Mouse (Mus musculus) midbrain, embryonic 12.5 days (tissue): ENCODE measurements around the gene Gm4858. TPM values are rescaled to one million over a fixed set of nuclear protein-coding genes. Genes with fewer than 3 reads are reported as not detected.
"Not testable (repeated sequence)": the region's sequence is repeated elsewhere in the genome, so short reads cannot be mapped to it uniquely, and the experiment has no call there.

Experiments used
- ATAC-seq: fragments of 200-750 bp; cut with Nextera tagmentation; 2 replicates; pipeline ENCODE4 v1.8.0; 2017; ENCODE audit warnings: low read depth, moderate TSS enrichment, moderate library complexity; ENCODE audit not compliant: low FRiP score
- H3K27ac ChIP-seq: fragments of 300-500 bp; sonication (generic); replicated peaks from 2 replicates; pipeline ENCODE4 v1.5.1; 2016; ENCODE audit warnings: mild to moderate bottlenecking
- H3K27me3 ChIP-seq: fragments of 300-500 bp; sonication (generic); 2 replicates; pipeline ENCODE4 v1.6.1; 2016; ENCODE audit warnings: mild to moderate bottlenecking
- H3K36me3 ChIP-seq: fragments of 300-500 bp; sonication (generic); 2 replicates; pipeline ENCODE4 v1.6.1; 2016
- H3K4me1 ChIP-seq: fragments of 300-500 bp; sonication (generic); 2 replicates; pipeline ENCODE4 v1.6.1; 2016
- H3K4me2 ChIP-seq: fragments of 300-500 bp; sonication (generic); replicated peaks from 2 replicates; pipeline ENCODE4 v1.6.1; 2016; ENCODE audit warnings: mild to moderate bottlenecking, moderate library complexity
- H3K4me3 ChIP-seq: fragments of 300-500 bp; sonication (generic); 2 replicates; pipeline ENCODE4 v1.5.1; 2016; ENCODE audit warnings: mild to moderate bottlenecking
- H3K9ac ChIP-seq: fragments of 300-500 bp; sonication (generic); replicated peaks from 2 replicates; pipeline ENCODE4 v1.6.1; 2016; ENCODE audit warnings: mild to moderate bottlenecking, moderate library complexity
- H3K9me3 ChIP-seq: fragments of 300-500 bp; sonication (generic); 2 replicates; pipeline ENCODE4 v1.6.1; 2016; ENCODE audit warnings: mild to moderate bottlenecking
- WGBS: fragments of 180-500 bp; shearing (Covaris S2); methylation state at CpG from one replicate; pipeline ENCODE4 v1.1.7; 2016; 5-methylcytosine and 5-hydroxymethylcytosine counted together
- polyA plus RNA-seq: library from polyadenylated mRNA; unstranded; fragments of >200 nt; fragmentation: Nextera tagmentation; extraction: Ambion mirVana; gene quantifications from 2 replicates; pipeline ENCODE4 v1.2.1, GENCODE M21; 2016

Gene Gm4858
- not detected in 2 replicates for polyA plus RNA-seq

DNA sequence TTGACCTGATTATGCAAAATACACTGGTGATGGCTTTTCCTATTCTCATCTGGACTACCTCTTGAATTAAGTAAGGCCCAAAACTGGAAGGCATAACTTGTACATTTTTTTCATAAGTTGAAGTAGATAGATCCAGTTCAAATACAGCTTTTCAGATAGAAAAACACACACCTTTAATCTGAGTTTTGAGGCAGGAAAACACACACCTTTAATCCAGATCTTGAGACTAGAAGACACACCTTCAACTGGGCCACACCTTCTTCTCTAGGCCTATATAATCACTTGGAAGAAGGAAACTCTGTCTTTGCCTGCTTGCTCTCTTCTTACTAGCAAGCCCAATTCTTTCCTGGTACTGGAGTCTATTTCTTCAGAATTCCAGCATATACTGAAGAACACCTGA is at the start of gene Gm4858:
TSS of gene Gm4858 (plus strand) at position 301 of the 400 bp plus-strand sequence.
- H3K9ac ChIP-seq, ATAC-seq, H3K27ac ChIP-seq, H3K36me3 ChIP-seq, H3K4me1 ChIP-seq, H3K27me3 ChIP-seq, H3K4me2 ChIP-seq, H3K4me3 ChIP-seq, H3K9me3 ChIP-seq: not testable (repeated sequence)

DNA sequence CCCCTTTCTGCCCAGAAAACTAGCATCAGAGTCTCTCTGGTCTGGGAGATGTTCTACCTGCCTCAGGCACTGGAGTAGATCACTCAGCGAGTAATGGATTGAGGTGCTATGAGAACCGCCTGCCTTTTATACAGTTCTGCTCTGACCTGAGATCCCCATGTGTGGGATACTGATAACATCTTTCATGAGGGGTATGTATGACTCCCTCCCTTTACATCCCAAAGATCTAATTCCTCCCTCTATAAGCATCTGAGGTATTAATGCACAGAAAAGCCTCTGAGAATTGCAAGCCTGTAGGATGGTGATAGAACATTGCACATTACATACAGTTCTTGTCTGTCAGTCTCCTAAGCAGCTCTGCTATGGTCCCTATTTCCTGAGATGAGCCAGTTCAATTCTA is 49.7 kb upstream of the Gm4858 start, which contains the start of gene Lce1m:
TSS of gene Lce1m (minus strand) at position 101 of the 400 bp plus-strand sequence.
- Histone ChIP-seq H3K36me3 (no peaks in the 10 kb centered on the region), H3K9me3 (no peaks in the 10 kb centered on the region), H3K4me1 (peaks cover 12% of the 10 kb centered on the region), H3K4me3 (no peak within 1 kb of the TSS), H3K27ac (no peak within 1 kb of the TSS), H3K4me2 (no peak within 1 kb of the TSS), H3K27me3 (peaks cover 5% of the 10 kb centered on the region; the same call in 1 of the 2 replicates), H3K9ac (no peak within 1 kb of the TSS)
- WGBS: 87% methylated on average over 2 of the region's 2 CpGs
- ATAC-seq: no peak

DNA sequence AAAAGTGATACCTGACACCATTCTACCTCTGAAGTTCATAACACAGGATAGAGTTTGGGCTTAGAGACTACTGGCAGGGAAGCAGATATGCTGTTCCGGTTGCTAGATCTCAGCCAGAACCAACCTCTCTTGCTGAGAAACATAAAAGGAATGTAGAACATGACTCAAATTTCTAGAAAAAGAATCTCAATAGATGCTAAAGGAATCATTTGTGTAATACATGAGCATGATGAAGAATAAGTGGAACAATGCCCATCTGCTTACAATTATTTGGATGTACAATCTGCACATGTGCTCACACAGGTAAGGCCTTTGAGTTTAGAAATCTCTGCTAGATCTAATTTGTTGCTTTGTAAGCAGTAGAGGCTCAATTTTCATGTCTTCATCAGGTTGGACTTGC is 47.5 kb upstream of the Gm4858 start:
- Histone ChIP-seq H3K27me3 (peaks cover 5% of the 10 kb centered on the region; the same call in 1 of the 2 replicates), H3K4me1 (no peaks in the 10 kb centered on the region), H3K27ac (no peak overlapping the region), H3K4me3 (no peak overlapping the region), H3K9ac (no peak overlapping the region), H3K36me3 (no peaks in the 10 kb centered on the region), H3K4me2 (no peak overlapping the region), H3K9me3 (no peaks in the 10 kb centered on the region)
- ATAC-seq: no peak
- 86% methylated on average over 1 of the region's 1 CpGs for WGBS

DNA sequence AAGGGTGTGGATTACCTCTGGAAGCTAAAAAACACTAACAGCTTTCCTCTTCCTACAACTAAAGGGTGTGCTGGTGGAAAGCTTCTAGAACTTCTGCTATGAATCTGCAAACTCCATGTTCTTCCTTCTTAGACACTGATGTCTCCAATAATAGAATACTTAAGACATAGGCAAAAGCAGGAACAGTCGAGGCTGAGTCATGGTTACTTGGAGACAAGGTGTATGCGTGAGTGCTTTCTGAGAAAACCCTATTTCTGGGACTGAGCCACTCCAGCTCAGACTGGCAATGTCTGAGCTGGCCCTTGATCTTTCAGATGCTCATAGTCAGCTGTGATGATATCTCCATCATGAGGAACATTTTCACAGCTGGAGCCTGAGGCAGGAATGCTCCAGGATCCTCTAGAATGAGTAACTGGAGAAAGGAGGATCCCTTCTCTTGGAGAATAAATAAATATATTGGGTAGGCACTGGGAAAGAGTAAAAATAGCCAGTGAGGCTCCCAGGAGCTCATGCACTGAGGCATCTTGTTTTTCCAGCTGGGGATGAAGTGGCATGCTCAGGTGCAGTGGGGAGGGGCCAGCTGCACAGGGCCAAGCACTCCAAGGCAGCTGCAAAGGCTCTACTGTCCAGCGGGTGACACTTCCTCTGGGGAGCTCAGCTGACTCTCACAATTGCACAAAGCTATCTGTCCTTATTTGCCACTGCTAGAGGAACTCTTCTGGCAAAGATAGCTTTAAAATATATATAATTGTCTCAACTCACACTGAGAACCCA is 45.0 kb upstream of the Gm4858 start:
- Histone ChIP-seq H3K27me3 (no peaks in the 10 kb centered on the region), H3K36me3 (no peaks in the 10 kb centered on the region), H3K4me2 (no peak overlapping the region), H3K9me3 (no peaks in the 10 kb centered on the region), H3K9ac (no peak overlapping the region), H3K4me3 (no peak overlapping the region), H3K27ac (no peak overlapping the region), H3K4me1 (no peaks in the 10 kb centered on the region)
- ATAC-seq: no peak
- 80% methylated on average over 3 of the region's 3 CpGs for WGBS

DNA sequence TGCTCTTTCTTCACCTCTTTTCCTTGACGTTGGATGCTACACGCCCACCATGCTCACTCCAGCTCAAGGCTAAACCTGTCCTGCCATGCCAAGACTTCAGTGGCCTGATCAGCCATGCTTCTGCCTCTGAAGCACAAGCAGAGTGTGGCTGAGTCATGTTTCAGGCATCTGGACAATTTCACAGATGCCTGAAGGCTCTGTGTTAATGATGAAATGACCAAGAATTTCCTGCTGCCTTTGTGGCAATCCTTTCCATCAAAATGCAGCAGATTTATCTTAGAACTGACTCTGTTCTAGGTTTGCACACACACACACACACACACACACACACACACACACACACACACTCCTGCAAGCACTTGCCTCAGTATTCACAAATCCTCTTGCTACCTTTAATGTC is 43.1 kb upstream of the Gm4858 start:
- no peak overlapping the region for H3K4me2 ChIP-seq
- H3K4me1 ChIP-seq: no peaks in the 10 kb centered on the region
- no peaks in the 10 kb centered on the region for H3K36me3 ChIP-seq
- ATAC-seq: no peak
- no peak overlapping the region for H3K27ac ChIP-seq
- no peak overlapping the region for H3K4me3 ChIP-seq
- H3K9me3 ChIP-seq: no peaks in the 10 kb centered on the region
- no peaks in the 10 kb centered on the region for H3K27me3 ChIP-seq
- 89% methylated on average over 2 of the region's 2 CpGs for WGBS
- H3K9ac ChIP-seq: no peak overlapping the region

DNA sequence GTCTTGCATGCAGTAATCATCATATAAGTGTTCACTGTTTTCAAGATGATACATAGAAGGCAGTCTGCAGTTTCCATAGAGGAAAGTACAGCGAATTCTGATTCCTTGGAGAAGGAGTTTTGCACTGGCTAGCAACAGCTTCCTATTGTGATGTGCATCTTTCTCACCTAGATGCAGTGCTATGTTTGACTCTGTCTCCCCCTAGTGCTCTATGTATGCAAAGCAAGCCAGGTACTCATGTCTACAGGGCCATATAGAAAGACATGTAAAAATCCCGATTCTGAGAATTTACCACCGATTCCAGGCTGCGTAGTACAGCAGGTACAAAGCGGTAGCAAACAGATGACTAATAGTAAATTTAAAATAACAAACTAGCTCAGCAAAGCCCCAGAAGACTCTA is 37.2 kb upstream of the Gm4858 start:
- H3K9me3 ChIP-seq: no peaks in the 10 kb centered on the region
- H3K27ac ChIP-seq: no peak overlapping the region
- no peaks in the 10 kb centered on the region for H3K4me1 ChIP-seq
- no peaks in the 10 kb centered on the region for H3K36me3 ChIP-seq
- 54% methylated on average over 5 of the region's 5 CpGs for WGBS
- H3K27me3 ChIP-seq: no peaks in the 10 kb centered on the region
- H3K4me2 ChIP-seq: no peak overlapping the region
- ATAC-seq: peak; percentile 91
- no peak overlapping the region for H3K9ac ChIP-seq
- H3K4me3 ChIP-seq: no peak overlapping the region

DNA sequence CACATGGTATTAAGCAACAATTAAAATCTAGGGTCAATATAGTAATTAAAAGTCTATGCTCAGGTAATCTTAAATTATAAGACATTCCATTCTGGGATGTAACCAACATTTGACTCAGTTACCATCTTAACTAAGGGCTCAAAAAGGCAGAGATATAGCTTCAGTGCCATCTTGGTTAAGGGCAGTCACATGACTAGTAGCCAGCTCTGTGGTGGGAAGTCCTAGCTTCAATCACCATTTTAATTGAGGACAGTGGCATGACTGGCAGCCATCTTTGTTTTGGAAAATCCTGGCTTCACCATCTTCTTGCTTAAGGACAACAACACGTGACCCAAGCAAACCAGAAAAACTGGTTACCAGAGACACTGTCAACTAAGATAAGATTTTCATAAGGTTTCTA is 18.4 kb upstream of the Gm4858 start:
- 87% methylated on average over 1 of the region's 1 CpGs for WGBS
- Histone ChIP-seq H3K4me1 (no peaks in the 10 kb centered on the region), H3K27me3 (no peaks in the 10 kb centered on the region), H3K4me3 (no peak overlapping the region), H3K36me3 (no peaks in the 10 kb centered on the region), H3K27ac (no peak overlapping the region), H3K9ac (no peak overlapping the region), H3K9me3 (no peaks in the 10 kb centered on the region), H3K4me2 (no peak overlapping the region)
- ATAC-seq: no peak

DNA sequence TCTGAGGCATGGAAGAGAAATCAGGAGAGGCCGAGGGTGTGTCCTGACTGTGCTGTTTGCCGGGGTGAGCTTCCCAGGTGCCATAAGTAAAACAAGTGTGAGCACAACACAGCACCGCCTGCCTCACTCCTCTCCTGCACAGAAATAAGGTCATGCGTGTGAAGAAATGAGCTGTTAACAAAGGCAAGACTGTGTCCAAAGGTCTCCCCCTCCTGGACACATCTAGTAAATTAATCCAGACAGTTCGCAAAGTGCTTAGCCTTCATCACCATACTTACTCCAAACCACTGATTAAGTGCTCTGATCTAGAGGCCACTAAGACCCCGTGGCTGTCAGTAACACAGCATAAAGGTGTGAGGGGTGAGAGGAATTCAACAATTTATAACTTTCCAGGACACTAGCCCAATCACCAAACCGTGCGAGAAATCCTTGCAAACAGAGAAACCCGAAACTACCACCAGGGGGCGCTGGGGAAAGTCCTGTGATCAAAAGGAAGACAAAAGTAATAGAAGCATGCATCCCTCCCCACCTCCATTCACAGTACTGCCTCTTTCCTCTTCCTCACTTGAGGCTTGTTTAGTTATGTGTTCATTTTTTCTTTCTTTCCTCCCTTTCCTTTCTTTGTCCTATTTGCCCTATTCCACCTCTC is 15.7 kb upstream of the Gm4858 start:
- 56% methylated on average over 10 of the region's 10 CpGs for WGBS
- no peak for ATAC-seq
- H3K27ac ChIP-seq: no peak overlapping the region
- no peak overlapping the region for H3K4me2 ChIP-seq
- H3K27me3 ChIP-seq: no peaks in the 10 kb centered on the region
- no peaks in the 10 kb centered on the region for H3K9me3 ChIP-seq
- H3K9ac ChIP-seq: no peak overlapping the region
- no peak overlapping the region for H3K4me3 ChIP-seq
- H3K4me1 ChIP-seq: no peaks in the 10 kb centered on the region
- no peaks in the 10 kb centered on the region for H3K36me3 ChIP-seq

DNA sequence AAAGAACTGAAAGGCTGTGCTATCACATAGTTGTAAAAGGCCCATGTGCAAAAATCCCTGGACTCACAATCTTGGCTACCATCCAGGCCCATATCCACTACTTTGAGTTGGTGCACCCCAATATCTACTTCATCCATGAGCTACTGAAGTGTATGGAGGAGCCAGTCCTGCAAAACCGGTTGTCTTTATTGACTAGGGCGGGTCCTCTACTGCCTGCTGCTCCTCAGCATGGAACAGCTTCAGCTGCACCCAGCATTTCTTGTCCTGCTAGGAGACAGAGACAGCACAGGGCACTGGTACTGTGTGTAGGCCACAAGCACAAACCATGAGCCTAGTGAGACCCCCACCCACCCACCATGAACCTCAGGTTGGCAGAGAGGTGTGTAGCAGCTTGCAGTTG is 18.0 kb downstream of the Gm4858 start:
- Histone ChIP-seq H3K9ac (no peak overlapping the region), H3K4me3 (no peak overlapping the region), H3K4me1 (no peaks in the 10 kb centered on the region), H3K27me3 (no peaks in the 10 kb centered on the region), H3K4me2 (no peak overlapping the region), H3K9me3 (no peaks in the 10 kb centered on the region), H3K36me3 (no peaks in the 10 kb centered on the region), H3K27ac (no peak overlapping the region)
- WGBS: 86% methylated on average over 2 of the region's 2 CpGs
- ATAC-seq: no peak

DNA sequence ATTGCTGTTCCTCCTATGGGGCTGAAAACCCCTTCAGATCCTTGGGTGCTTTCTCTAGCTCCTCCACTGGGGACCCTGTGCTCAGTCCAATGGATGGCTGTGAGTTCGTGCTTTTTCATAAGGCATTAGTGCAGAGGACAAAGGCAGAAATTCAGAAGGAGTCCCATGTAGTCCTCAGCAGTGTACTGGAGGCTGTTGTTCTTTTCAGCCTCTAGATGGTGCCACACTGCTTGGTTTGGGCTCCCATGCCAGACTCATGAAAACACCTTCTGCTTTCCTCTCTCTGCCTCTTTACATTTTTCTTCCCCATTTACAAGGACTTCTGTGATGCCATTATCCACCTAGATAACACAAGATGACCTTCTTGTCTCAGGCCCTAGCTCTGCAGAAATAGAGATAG is 25.0 kb downstream of the Gm4858 start:
- peak; percentile 52; the same call in 1 of the 2 replicates for ATAC-seq
- H3K4me1 ChIP-seq: not testable (repeated sequence)
- 32% methylated on average over 1 of the region's 1 CpGs for WGBS

DNA sequence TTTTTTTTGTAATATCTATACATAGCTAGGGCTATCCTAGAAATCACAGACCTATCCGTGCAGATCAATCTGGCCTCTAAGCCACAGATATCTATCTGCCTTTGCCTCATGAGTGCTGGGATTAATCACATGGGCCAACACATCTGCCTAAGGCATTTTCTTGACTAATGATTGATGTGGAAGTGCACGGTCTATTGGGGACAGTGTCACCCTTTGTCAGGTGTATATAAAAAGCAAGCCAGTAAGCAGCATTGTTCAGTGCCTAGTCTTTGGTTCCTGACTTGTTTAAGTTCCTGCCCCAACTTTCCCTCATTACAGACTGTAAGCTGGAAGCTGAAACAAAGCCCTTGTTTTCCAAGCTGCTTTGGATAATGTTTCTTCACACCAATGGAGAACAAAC is 27.8 kb downstream of the Gm4858 start:
- WGBS: 87% methylated on average over 2 of the region's 2 CpGs
- Histone ChIP-seq H3K4me1 (no peaks in the 10 kb centered on the region), H3K4me3 (no peak overlapping the region), H3K27me3 (no peaks in the 10 kb centered on the region), H3K27ac (no peak overlapping the region), H3K36me3 (no peaks in the 10 kb centered on the region), H3K9ac (no peak overlapping the region), H3K9me3 (no peaks in the 10 kb centered on the region), H3K4me2 (no peak overlapping the region)
- ATAC-seq: no peak

More for the DNA sequence above, 25.0 kb downstream of the Gm4858 start:
- not testable (repeated sequence) for H3K36me3 ChIP-seq, H3K4me3 ChIP-seq, H3K27me3 ChIP-seq, H3K9ac ChIP-seq, H3K9me3 ChIP-seq, H3K27ac ChIP-seq, H3K4me2 ChIP-seq

DNA sequence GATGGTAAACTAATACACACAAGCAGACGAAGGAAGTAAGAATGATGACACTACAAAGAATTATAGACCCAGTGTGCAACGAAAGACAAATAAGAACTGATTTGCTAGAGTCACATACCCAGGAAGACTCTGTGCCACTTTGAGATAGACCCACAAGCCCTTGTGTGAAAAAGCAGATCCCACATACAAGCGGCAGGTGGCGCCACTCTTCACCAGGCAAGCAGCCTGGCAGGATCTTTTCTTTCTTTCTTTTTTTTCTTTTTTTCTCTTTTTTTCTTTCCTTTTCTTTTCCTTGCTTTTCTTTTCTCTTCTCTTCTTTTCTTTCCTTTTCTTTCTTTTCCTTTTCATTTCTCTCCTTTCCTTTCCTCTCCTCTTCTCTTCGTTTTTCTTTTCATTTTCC is 43.0 kb downstream of the Gm4858 start:
- Histone ChIP-seq H3K4me2 (no peak overlapping the region), H3K4me1 (no peaks in the 10 kb centered on the region), H3K36me3 (no peaks in the 10 kb centered on the region), H3K27me3 (no peaks in the 10 kb centered on the region), H3K9me3 (no peaks in the 10 kb centered on the region), H3K9ac (no peak overlapping the region), H3K27ac (no peak overlapping the region), H3K4me3 (no peak overlapping the region)
- no peak for ATAC-seq
- 49% methylated on average over 5 of the region's 5 CpGs for WGBS
